Mouse (Mus musculus): ENCODE measurements around the gene Mbd6. TPM values are rescaled to one million over a fixed set of nuclear protein-coding genes. Genes with fewer than 3 reads are reported as not detected.

Gene Mbd6
- polyA plus RNA-seq, 1 experiment from 2014 or later = 10.7 TPM

GRCm38 (mm10) chr10:127290930-127291880 is 2.4 kb upstream of the Mbd6 start:
- DNase-seq (ENCODE audit: low spot score) (no peak), ATAC-seq (replicated peaks; ENCODE audit: low FRiP score, low read depth) (peak; percentile 11)
- peak overlapping the region; percentile 90 for H3K4me2 ChIP-seq (ENCODE audit: low read length)
- H3K27me3 ChIP-seq (ENCODE audit: insufficient read depth, low read length) = no peaks in the 10 kb centered on the region
- H3K36me3 ChIP-seq (ENCODE audit: insufficient read depth, low read length) = peaks cover 23% of the 10 kb centered on the region
- peak overlapping the region; percentile 77 for H3K9ac ChIP-seq (ENCODE audit: low read depth, low read length)
- peaks cover 28% of the 10 kb centered on the region for H3K4me1 ChIP-seq (replicated peaks; ENCODE audit: insufficient read depth, low read length)
- H3K9me3 ChIP-seq (replicated peaks; ENCODE audit: low read length) = no peaks in the 10 kb centered on the region
- H3K27ac ChIP-seq = peak overlapping the region; percentile 99
- 4% methylated on average over 19 of the region's 19 CpGs for WGBS
- no peak for TF ChIP-seq CTCF (IDR thresholded peaks at IDR 0.05; ENCODE audit: low read depth)
- peak overlapping the region; percentile 72 for H3K4me3 ChIP-seq (replicated peaks; ENCODE audit: low read depth, low read length)

DNA sequence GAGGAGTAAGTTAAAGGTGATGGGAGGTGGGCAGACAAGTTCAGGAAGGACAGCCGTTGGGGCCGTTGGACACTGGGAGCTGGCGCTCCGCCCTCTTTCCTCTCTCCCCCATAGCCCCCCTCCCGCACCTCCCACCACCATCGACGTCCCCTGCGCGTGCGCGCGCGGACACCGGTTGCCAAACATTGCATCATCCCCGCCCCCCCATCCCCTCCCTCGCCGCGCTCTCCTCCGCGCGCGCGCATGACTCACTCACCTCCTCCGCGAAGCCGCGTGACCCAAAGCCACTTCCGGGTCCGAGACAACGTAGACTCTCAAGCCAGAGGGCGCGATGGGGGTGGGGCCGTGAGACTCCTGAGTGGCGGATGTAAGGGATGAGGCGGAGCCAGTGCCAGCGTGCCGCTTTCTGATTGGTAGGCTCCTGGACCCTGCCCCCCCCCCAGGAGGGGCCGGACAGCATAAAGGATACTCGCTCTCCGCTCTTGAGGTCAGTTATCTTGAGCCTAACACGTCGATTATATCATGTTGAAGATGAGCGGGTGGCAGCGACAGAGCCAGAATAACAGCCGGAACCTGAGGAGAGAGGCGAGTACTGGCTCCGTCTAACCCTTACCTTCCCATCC is 1.6 kb upstream of the Mbd6 start:
- Histone ChIP-seq H3K36me3 (ENCODE audit: insufficient read depth, low read length) (peaks cover 15% of the 10 kb centered on the region), H3K9me3 (replicated peaks; ENCODE audit: low read length) (no peaks in the 10 kb centered on the region), H3K4me1 (replicated peaks; ENCODE audit: insufficient read depth, low read length) (peaks cover 29% of the 10 kb centered on the region), H3K9ac (ENCODE audit: low read depth, low read length) (peak overlapping the region; percentile 77), H3K27me3 (ENCODE audit: insufficient read depth, low read length) (no peaks in the 10 kb centered on the region), H3K27ac (peak overlapping the region; percentile 99), H3K4me3 (replicated peaks; ENCODE audit: low read depth, low read length) (peak overlapping the region; percentile 72), H3K4me2 (ENCODE audit: low read length) (peak overlapping the region; percentile 90)
- ATAC-seq (replicated peaks; ENCODE audit: low FRiP score, low read depth) (peak; percentile 87), DNase-seq (ENCODE audit: low spot score) (peak; percentile 100)
- under 1% methylated on average over 45 of the region's 47 CpGs for WGBS
- TF ChIP-seq CTCF (IDR thresholded peaks at IDR 0.05; ENCODE audit: low read depth) = peak; percentile 48

GRCm38 (mm10) chr10:127289573-127290191 is 864 bp upstream of the Mbd6 start:
- Histone ChIP-seq H3K4me1 (replicated peaks; ENCODE audit: insufficient read depth, low read length) (peaks cover 29% of the 10 kb centered on the region), H3K9me3 (replicated peaks; ENCODE audit: low read length) (no peaks in the 10 kb centered on the region), H3K36me3 (ENCODE audit: insufficient read depth, low read length) (peaks cover 15% of the 10 kb centered on the region; the same call in 1 of the 2 replicates), H3K27me3 (ENCODE audit: insufficient read depth, low read length) (no peaks in the 10 kb centered on the region), H3K9ac (ENCODE audit: low read depth, low read length) (peak overlapping the region; percentile 76; the same call in 1 of the 2 replicates), H3K27ac (peak overlapping the region; percentile 99), H3K4me3 (replicated peaks; ENCODE audit: low read depth, low read length) (peak overlapping the region; percentile 72), H3K4me2 (ENCODE audit: low read length) (peak overlapping the region; percentile 90)
- WGBS = under 1% methylated on average over 15 of the region's 15 CpGs
- no peak for TF ChIP-seq CTCF (IDR thresholded peaks at IDR 0.05; ENCODE audit: low read depth)
- peak; percentile 71 for DNase-seq (ENCODE audit: low spot score)
- no peak; the same call in 1 of the 2 replicates for ATAC-seq (replicated peaks; ENCODE audit: low FRiP score, low read depth)

DNA sequence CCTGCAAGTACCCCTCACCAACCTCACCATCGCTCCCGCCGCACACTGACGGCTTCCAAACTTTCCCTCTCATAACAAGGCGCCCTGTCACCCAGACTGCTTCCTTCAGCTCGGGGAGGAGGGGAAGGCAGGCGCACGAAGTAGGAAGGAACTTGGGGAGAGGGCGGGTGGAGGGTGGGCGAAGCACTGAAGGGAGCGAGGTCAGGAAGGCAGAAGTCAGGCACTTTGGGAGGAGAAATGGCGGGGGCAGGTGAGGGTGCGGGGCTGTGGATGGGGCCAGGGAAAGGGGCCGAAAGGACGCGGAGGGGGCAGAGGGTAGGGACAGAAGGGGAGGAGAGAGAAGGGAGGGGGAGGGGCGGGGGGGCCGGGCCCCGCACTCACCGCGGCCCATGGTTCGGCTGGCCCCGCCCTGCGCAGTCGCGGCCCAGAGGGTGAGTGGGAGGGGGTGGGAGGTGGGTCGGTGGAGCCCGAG is 454 bp downstream of the Mbd6 start:
- H3K27me3 ChIP-seq (ENCODE audit: insufficient read depth, low read length) = no peaks in the 10 kb centered on the region
- peak overlapping the region; percentile 99 for H3K27ac ChIP-seq
- TF ChIP-seq CTCF (IDR thresholded peaks at IDR 0.05; ENCODE audit: low read depth) = no peak
- no peaks in the 10 kb centered on the region for H3K9me3 ChIP-seq (replicated peaks; ENCODE audit: low read length)
- H3K36me3 ChIP-seq (ENCODE audit: insufficient read depth, low read length) = peaks cover 22% of the 10 kb centered on the region
- peak overlapping the region; percentile 71 for H3K4me3 ChIP-seq (replicated peaks; ENCODE audit: low read depth, low read length)
- ATAC-seq (replicated peaks; ENCODE audit: low FRiP score, low read depth) (no peak; the same call in 1 of the 2 replicates), DNase-seq (ENCODE audit: low spot score) (peak; percentile 88)
- peak overlapping the region; percentile 90 for H3K4me2 ChIP-seq (ENCODE audit: low read length)
- 0% methylated on average over 23 of the region's 28 CpGs for WGBS
- peaks cover 29% of the 10 kb centered on the region for H3K4me1 ChIP-seq (replicated peaks; ENCODE audit: insufficient read depth, low read length)
- peak overlapping the region; percentile 76 for H3K9ac ChIP-seq (ENCODE audit: low read depth, low read length)

DNA sequence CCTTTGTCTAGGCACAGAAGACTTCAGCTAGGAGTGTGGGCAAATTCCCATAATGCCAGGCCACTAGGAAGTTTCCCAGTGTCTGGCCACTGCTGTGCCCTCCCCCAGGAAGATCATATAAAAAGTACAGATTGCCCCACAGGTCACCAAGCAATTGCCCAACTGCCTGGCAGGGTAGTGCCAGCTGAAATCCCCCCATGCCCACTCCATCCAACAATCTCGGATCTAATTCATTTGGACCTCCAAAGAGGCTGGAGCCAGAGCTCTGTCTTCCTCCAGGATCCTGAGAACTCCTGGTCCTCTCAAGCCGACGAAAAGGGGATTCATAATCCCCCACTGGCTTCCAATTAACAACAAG is 903 bp downstream of the Mbd6 start:
- WGBS = 0% methylated on average over 3 of the region's 3 CpGs
- TF ChIP-seq CTCF (IDR thresholded peaks at IDR 0.05; ENCODE audit: low read depth) = no peak
- peak; percentile 37 for DNase-seq (ENCODE audit: low spot score)

More for the DNA sequence above, 903 bp downstream of the Mbd6 start:
- H3K27me3 ChIP-seq (ENCODE audit: insufficient read depth, low read length) = no peaks in the 10 kb centered on the region
- H3K9me3 ChIP-seq (replicated peaks; ENCODE audit: low read length) = no peaks in the 10 kb centered on the region
- H3K4me1 ChIP-seq (replicated peaks; ENCODE audit: insufficient read depth, low read length) = peaks cover 29% of the 10 kb centered on the region
- ATAC-seq (replicated peaks; ENCODE audit: low FRiP score, low read depth) = no peak
- H3K4me2 ChIP-seq (ENCODE audit: low read length) = peak overlapping the region; percentile 90
- H3K4me3 ChIP-seq (replicated peaks; ENCODE audit: low read depth, low read length) = peak overlapping the region; percentile 71
- H3K27ac ChIP-seq = peak overlapping the region; percentile 99
- peaks cover 26% of the 10 kb centered on the region for H3K36me3 ChIP-seq (ENCODE audit: insufficient read depth, low read length)
- peak overlapping the region; percentile 76 for H3K9ac ChIP-seq (ENCODE audit: low read depth, low read length)
